In genomic region chr4:71226653-71227052, GRCm38 (mm10) we compare ENCODE assay signal across 13 mouse cellular contexts.
"Had no signal": no experiment of that assay in that cellular context is flagged by ENCODE, and none has a peak within 500 bp of the region (broad histone marks: within the 10 kb centered on the region; RNA-seq: fewer than 3 reads in every experiment).

No protein-coding gene starts in this region.

- H3K4me1 ChIP-seq: liver, embryonic 13.5 days had no signal

- H3K9me3 ChIP-seq: liver, embryonic 13.5 days; midbrain, embryonic 12.5 days; midbrain, embryonic 15.5 days; neural tube, embryonic 12.5 days; neural tube, embryonic 15.5 days had no signal

- H3K4me2 ChIP-seq: liver, embryonic 13.5 days; midbrain, embryonic 12.5 days; midbrain, embryonic 15.5 days; neural tube, embryonic 12.5 days; neural tube, embryonic 15.5 days had no signal

- H3K27ac ChIP-seq: layer of hippocampus, adult 2 months; liver, embryonic 13.5 days; macrophage; midbrain, embryonic 12.5 days; midbrain, embryonic 15.5 days; neural tube, embryonic 12.5 days; neural tube, embryonic 15.5 days had no signal

- H3K4me3 ChIP-seq: layer of hippocampus, adult 2 months; liver, embryonic 13.5 days; midbrain, embryonic 12.5 days; midbrain, embryonic 15.5 days; neural tube, embryonic 12.5 days; neural tube, embryonic 15.5 days had no signal

- H3K36me3 ChIP-seq: liver, embryonic 13.5 days; midbrain, embryonic 12.5 days; midbrain, embryonic 15.5 days; neural tube, embryonic 12.5 days; neural tube, embryonic 15.5 days had no signal

- H3K9ac ChIP-seq: liver, embryonic 13.5 days; midbrain, embryonic 12.5 days; midbrain, embryonic 15.5 days; neural tube, embryonic 12.5 days; neural tube, embryonic 15.5 days had no signal

- DNase-seq: kidney, adult 9 months; kidney, postnatal 14 days; kidney, postnatal 4 days; layer of hippocampus, adult 9-11 months; liver, embryonic 13.5 days; lung, adult 2 months; thymus, postnatal 25 days had no signal

- ATAC-seq: midbrain, embryonic 15.5 days had no signal

- H3K27me3 ChIP-seq: liver, embryonic 13.5 days; midbrain, embryonic 12.5 days; midbrain, embryonic 15.5 days; neural tube, embryonic 12.5 days; neural tube, embryonic 15.5 days had no signal
